Mouse (Mus musculus) pancreas, adult 10 weeks (tissue): ENCODE data around the gene Ttc17. TPM values are rescaled to one million over a fixed set of nuclear protein-coding genes. Genes with fewer than 3 reads are reported as not detected.

Source experiments
- polyA plus RNA-seq: library from polyadenylated mRNA; stranded (reverse); fragments of 350-450 nt; fragmentation: Illumina TruSeq; extraction: RNeasy Lipid Tissue Mini Kit (QIAGEN cat#74804); gene quantifications from one replicate; pipeline ENCODE4 v1.2.3, GENCODE M21; 2015; ENCODE audit warnings: low read depth, low replicate concordance; ENCODE audit not compliant: insufficient read depth

The Ttc17 gene
- 6.5 TPM for polyA plus RNA-seq

DNA sequence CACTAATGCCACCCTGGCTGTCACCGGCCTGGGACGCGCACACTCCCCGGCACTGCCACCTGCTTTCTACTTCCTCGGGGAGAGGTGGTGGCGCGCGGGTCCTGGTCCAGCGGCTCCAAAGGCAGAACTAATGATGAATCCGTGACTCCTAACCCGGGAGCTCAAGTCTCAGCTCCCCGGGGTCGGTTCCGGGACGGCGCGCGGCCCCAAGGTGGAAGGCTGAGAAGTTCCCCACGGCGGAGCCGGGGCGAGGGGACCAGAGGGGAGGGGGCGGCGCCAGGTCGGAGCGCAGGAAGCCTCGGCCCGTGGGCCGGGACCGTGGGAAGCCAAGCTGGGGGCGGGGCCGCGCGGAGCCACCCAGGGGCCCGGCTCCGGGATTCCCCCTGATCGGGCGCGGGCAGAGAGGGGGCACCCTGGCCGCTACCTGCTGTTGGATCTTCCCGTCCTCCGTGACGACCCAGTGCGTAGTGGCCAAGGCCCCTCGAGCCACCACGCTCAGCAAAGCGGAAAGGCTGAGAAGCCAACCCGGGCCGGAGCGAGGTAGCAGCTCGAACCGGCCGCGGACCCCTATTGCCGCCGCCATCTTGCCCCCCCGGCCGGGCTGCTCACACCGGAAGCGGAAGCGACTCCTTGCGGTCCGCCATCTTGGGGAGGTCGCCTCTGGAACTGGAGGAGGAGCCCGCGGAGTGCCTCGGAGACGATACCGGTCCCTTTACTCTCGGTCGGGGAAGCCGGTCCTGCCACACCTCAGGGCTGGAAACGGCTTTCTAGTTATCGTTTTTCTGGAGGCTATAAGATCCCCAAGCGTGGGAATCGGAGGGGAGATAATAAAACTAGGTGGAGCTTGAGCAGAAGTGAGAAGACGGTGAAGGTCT is at the start of gene Ttc17:
Gene Ttc17 (minus strand): TSS at position 607 of the 875 bp plus-strand sequence.

Other genes with a start within 250 kb of the Ttc17 start
- 12.6 TPM for gene Hsd17b12, start 248.7 kb downstream of the Ttc17 start, polyA plus RNA-seq
- gene Api5, start 31.4 kb upstream of the Ttc17 start, polyA plus RNA-seq, result 11.9 TPM